Mouse (Mus musculus) hindbrain, embryonic 11.5 days (tissue): ENCODE data around the gene Elk3. TPM values are rescaled to one million over a fixed set of nuclear protein-coding genes. Genes with fewer than 3 reads are reported as not detected.

Experiments used
- ATAC-seq: fragments of 200-750 bp; cut with Nextera tagmentation; 2 replicates; pipeline ENCODE4 v1.8.0; 2017; ENCODE audit warnings: mild to moderate bottlenecking, moderate TSS enrichment, moderate library complexity; ENCODE audit not compliant: low FRiP score
- DNase-seq: peaks from one replicate; pipeline ENCODE4 v3.0.0-alpha.2; 2015; ENCODE audit warnings: low spot score
- H3K27ac ChIP-seq: fragments of 300-500 bp; sonication (generic); 2 replicates; pipeline ENCODE4 v1.5.1; 2014; ENCODE audit warnings: mild to moderate bottlenecking, low read depth, low read length
- H3K27me3 ChIP-seq: fragments of 300-500 bp; sonication (generic); 2 replicates; pipeline ENCODE4 v1.6.1; 2014; ENCODE audit warnings: mild to moderate bottlenecking, low read length, moderate library complexity, mixed read lengths; ENCODE audit not compliant: control insufficient read depth, insufficient read depth
- H3K36me3 ChIP-seq: fragments of 300-500 bp; sonication (generic); 2 replicates; pipeline ENCODE4 v1.6.1; 2014; ENCODE audit warnings: mild to moderate bottlenecking, low read length, moderate library complexity, mixed read lengths; ENCODE audit not compliant: control insufficient read depth, insufficient read depth
- H3K4me1 ChIP-seq: fragments of 300-500 bp; sonication (generic); replicated peaks from 2 replicates; pipeline ENCODE4 v1.6.1; 2014; ENCODE audit warnings: low read length, mixed read lengths; ENCODE audit not compliant: control insufficient read depth, insufficient read depth
- H3K4me2 ChIP-seq: fragments of 300-500 bp; sonication (generic); replicated peaks from 2 replicates; pipeline ENCODE4 v1.6.1; 2014; ENCODE audit warnings: mild to moderate bottlenecking, low read depth, low read length
- H3K4me3 ChIP-seq: fragments of 300-500 bp; sonication (generic); 2 replicates; pipeline ENCODE4 v1.5.1; 2014; ENCODE audit warnings: low read depth, low read length
- H3K9ac ChIP-seq: fragments of 300-500 bp; sonication (generic); 2 replicates; pipeline ENCODE4 v1.6.1; 2014; ENCODE audit warnings: low read depth, low read length
- H3K9me3 ChIP-seq: fragments of 300-500 bp; sonication (generic); 2 replicates; pipeline ENCODE4 v1.6.1; 2016; ENCODE audit warnings: low read length; ENCODE audit not compliant: control insufficient read depth
- WGBS: fragments of 180-500 bp; shearing (Covaris S2); extraction: QIAGEN DNeasy Blood & Tissue Kit; methylation state at CpG from one replicate; pipeline ENCODE4 v1.1.7; 2014; 5-methylcytosine and 5-hydroxymethylcytosine counted together
- polyA plus RNA-seq: library from polyadenylated mRNA; unstranded; fragments of >200 nt; fragmentation: Nextera tagmentation; extraction: Ambion mirVana; gene quantifications from 2 replicates; pipeline ENCODE4 v1.2.1, GENCODE M21; 2014

Elk3 gene
- polyA plus RNA-seq, 1 experiment from 2014 or later = 22.8 TPM

DNA sequence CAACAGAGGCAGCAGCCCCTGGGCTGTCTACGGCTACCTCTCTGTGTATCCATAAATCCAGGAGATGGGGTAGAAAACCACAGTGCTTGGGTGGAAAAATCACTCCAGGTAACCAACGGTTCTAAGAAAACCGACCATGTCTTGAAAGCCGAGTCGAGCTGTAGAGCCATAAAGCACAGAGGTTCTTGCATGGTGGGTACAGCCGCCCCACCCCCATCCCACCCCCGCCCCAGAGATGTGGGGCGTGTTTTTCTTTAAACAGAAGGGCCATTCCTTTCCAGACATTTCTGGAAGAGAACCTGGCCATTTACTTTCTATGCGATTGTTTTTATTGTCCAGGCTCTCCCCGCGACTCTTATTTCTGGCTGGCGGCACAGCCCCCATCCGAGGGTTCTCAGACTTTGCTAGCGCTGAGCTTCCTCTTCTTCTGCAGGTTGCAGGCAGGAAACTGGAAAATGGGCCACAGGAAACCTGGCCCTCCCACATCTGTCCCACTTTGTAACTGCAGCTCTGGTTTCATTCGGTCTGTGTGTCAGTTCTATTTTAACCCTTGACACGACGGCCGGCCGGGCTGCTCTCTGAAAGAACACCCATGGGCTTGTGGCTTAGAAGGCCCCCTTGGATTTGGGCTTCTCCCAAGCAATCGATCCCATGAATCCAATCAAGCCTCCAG, 16.3 kb downstream of the Elk3 start:
- Histone ChIP-seq H3K27ac (no peak overlapping the region), H3K9ac (no peak overlapping the region), H3K4me3 (no peak overlapping the region), H3K9me3 (no peaks in the 10 kb centered on the region), H3K27me3 (no peaks in the 10 kb centered on the region), H3K4me2 (no peak overlapping the region), H3K4me1 (no peaks in the 10 kb centered on the region), H3K36me3 (no peaks in the 10 kb centered on the region)
- WGBS = 73% methylated on average over 20 of the region's 20 CpGs
- ATAC-seq = no peak
- DNase-seq = no peak

DNA sequence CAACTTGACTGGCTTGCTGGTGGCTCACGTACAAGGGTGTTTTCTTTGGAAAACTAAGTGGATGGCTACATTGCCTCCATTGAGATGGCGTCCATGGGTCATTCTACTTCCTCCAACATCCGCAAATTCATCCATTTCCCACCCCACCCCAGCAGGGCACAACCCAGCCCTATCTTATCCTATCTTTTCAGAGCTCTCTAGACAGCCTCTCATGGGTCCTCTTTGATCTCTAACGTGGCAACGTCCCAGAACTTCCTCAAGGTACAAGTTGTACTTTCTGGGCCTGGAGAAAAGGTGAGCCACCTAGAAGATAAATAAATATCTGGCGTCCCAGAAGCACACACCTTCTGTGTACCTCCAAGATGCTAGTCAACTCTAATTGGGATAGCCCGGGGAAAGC, 17.3 kb downstream of the Elk3 start:
- ATAC-seq = no peak
- Histone ChIP-seq H3K4me3 (no peak overlapping the region), H3K4me1 (no peaks in the 10 kb centered on the region), H3K9ac (no peak overlapping the region), H3K4me2 (no peak overlapping the region), H3K27me3 (no peaks in the 10 kb centered on the region), H3K9me3 (no peaks in the 10 kb centered on the region), H3K36me3 (no peaks in the 10 kb centered on the region), H3K27ac (no peak overlapping the region)
- WGBS = 80% methylated on average over 7 of the region's 7 CpGs
- DNase-seq = no peak

DNA sequence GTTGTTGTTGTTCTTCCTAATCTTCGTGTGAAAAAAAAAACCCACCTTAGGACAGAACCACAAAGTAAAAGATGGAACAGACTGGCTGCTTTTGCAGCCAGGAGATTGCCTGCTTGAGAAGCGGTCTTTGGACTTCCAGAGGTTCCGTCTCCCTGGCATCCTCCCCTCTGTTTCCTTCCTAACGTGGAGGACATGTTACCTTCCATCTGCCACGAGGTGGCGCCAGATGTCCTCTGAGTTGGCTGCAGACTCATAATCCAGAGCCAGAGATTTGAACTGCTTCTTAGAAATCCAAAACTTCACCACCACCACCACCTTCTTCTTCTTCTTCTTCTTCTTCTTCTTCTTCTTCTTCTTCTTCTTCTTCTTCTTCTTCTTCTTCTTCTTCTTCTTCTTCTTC, 19.1 kb downstream of the Elk3 start:
- Histone ChIP-seq H3K9ac (no peak overlapping the region), H3K4me2 (no peak overlapping the region), H3K4me1 (no peaks in the 10 kb centered on the region), H3K36me3 (no peaks in the 10 kb centered on the region), H3K27ac (no peak overlapping the region), H3K9me3 (no peaks in the 10 kb centered on the region), H3K27me3 (no peaks in the 10 kb centered on the region), H3K4me3 (no peak overlapping the region)
- peak; percentile 90 for DNase-seq
- WGBS = 4% methylated on average over 6 of the region's 6 CpGs
- no peak for ATAC-seq

DNA sequence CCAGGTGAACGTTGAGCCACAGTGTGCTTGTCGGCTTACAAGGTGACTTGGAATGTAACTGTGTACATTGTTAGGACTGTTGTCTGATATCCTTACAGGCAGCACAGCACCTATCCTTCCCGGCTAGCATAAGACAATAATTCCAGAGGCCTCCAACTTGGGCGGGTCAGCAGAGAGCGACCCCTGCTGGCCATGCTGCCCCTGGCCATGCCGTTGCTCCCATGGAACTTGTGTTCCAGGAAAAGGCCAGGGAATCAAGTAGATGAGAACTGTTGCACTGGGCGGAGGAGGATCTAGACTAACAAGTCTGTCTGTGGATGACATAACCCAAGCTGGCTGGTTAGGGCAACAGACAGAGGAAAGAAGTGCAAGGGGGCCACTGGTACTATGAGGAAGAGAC, 19.6 kb downstream of the Elk3 start:
- H3K4me3 ChIP-seq = no peak overlapping the region
- 32% methylated on average over 7 of the region's 7 CpGs for WGBS
- H3K4me1 ChIP-seq = no peaks in the 10 kb centered on the region
- peak; percentile 73 for DNase-seq
- no peaks in the 10 kb centered on the region for H3K36me3 ChIP-seq
- H3K4me2 ChIP-seq = no peak overlapping the region
- H3K27ac ChIP-seq = no peak overlapping the region
- H3K27me3 ChIP-seq = no peaks in the 10 kb centered on the region
- 0 out of 2 replicates have a peak, but pooled peaks have one; percentile 25 for ATAC-seq
- H3K9me3 ChIP-seq = no peaks in the 10 kb centered on the region
- H3K9ac ChIP-seq = no peak overlapping the region

DNA sequence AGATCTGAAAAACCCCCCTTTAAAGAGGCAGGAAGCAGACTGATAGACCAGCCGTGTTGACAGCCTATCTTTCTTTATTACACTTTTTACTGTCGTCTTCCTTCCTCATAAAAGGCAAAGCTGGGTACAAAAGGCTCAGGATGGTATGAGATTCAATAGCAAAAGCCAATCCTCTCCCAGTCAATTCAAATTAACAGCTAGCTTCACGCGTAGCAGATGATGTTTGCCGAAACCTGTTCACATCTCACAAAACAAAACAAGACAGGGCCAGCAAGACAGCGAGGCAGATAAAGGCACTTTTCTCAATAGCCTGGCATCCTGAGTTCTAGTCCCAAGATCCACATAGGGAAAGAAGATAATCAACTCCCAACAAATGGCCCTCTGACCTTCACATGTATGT, 21.5 kb downstream of the Elk3 start:
- H3K9me3 ChIP-seq = no peaks in the 10 kb centered on the region
- no peak overlapping the region for H3K4me2 ChIP-seq
- 83% methylated on average over 6 of the region's 6 CpGs for WGBS
- no peaks in the 10 kb centered on the region for H3K36me3 ChIP-seq
- no peaks in the 10 kb centered on the region for H3K27me3 ChIP-seq
- no peak overlapping the region for H3K4me3 ChIP-seq
- no peak for DNase-seq
- no peak overlapping the region for H3K27ac ChIP-seq
- no peak overlapping the region for H3K9ac ChIP-seq
- no peak for ATAC-seq
- no peaks in the 10 kb centered on the region for H3K4me1 ChIP-seq

DNA sequence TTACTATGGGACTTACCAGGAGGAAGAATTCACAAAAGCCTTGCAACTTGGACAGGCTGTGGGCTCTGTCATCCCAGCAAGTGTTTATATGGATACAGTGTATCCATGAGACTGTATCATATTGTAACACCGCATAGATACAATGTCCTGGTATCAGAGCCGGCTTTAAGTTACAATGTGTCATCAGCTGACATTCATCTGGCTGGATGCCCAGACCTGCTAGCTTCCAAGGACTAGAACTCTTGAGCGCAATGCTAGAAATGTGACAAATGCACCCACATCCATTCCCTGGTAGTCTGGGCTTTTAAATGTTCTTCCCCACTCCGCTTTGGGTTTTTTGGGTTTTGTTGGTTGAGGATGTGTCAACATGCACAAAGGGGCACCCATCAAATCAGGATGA, 22.6 kb downstream of the Elk3 start:
- ATAC-seq = no peak
- H3K36me3 ChIP-seq = no peaks in the 10 kb centered on the region
- H3K27ac ChIP-seq = no peak overlapping the region
- H3K27me3 ChIP-seq = no peaks in the 10 kb centered on the region
- 92% methylated on average over 4 of the region's 4 CpGs for WGBS
- DNase-seq = no peak
- H3K4me1 ChIP-seq = no peaks in the 10 kb centered on the region
- no peak overlapping the region for H3K4me2 ChIP-seq
- H3K4me3 ChIP-seq = no peak overlapping the region
- H3K9me3 ChIP-seq = no peaks in the 10 kb centered on the region
- no peak overlapping the region for H3K9ac ChIP-seq

DNA sequence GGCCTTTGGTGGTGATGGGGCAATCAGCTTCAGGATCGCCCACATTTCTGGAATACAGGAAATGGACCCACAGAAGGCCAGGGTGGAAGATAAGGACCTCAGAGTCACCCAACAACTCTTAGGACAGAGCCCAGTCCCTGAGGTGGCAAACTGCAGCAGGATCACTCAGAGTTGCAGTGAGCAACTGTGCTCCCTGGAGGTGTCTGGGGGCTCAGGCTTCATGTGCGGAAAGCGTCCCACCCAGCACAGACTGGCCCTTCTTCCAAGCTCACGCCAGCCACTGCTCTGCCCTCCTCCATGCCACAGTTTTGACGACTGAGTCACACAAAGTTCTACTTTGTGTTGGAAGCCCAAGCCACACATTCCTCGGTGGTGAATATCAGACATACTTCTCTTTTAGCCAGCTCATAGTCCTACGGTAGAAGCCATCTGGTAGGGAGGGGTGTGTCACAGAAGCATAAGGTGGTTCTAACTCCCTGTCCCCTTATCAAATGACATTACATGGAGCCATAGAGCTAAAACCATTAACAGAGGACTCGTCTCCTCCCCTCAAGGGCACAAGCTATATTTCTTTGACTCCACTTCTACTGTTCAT, 23.3 kb downstream of the Elk3 start:
- WGBS = 89% methylated on average over 8 of the region's 8 CpGs
- no peak for DNase-seq
- Histone ChIP-seq H3K4me2 (no peak overlapping the region), H3K36me3 (no peaks in the 10 kb centered on the region), H3K9ac (no peak overlapping the region), H3K9me3 (no peaks in the 10 kb centered on the region), H3K27ac (no peak overlapping the region), H3K27me3 (no peaks in the 10 kb centered on the region), H3K4me3 (no peak overlapping the region), H3K4me1 (no peaks in the 10 kb centered on the region)
- no peak for ATAC-seq

DNA sequence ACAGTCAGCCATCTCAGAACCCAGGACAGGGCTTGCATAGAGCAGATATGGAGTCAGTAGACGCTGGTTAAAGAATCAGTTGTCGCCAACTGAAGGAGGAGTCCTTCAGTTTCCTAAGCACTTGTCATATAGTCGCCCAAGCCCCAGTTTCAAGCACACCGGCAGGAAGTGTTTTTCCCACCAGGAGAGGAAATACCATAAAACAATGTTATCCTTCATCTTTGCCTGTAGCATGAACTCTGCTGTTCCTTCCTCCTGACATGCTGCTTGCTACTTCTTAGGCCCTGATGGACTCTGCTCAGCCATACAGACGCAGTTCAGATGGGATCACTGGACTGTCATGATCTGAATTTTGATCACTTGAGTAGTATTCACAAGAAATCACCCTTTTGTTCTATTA, 25.4 kb downstream of the Elk3 start:
- Histone ChIP-seq H3K9ac (no peak overlapping the region), H3K27me3 (no peaks in the 10 kb centered on the region), H3K27ac (no peak overlapping the region), H3K4me3 (no peak overlapping the region), H3K36me3 (no peaks in the 10 kb centered on the region), H3K4me2 (no peak overlapping the region), H3K4me1 (no peaks in the 10 kb centered on the region; the same call in 1 of the 2 replicates), H3K9me3 (no peaks in the 10 kb centered on the region)
- 87% methylated on average over 5 of the region's 5 CpGs for WGBS
- ATAC-seq (no peak), DNase-seq (no peak)

DNA sequence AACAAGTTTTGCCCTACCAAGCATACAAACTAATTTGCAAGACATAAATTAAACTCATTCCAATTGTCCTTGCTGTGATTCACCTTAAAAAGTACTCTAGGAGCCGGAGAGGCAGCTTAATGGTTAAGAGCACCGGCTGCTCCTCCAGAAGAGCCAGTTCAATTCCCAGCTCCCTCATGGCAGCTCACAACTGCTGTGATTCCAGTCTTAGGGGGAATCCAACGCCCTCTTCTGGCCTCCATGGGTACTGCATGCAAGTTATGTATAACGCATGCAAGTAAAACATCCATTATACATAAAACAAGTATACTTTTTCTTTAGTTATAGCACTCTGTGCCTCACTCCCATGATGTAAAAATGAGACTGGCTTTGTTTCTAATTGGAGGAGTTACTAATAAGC, 27.7 kb downstream of the Elk3 start:
- 76% methylated on average over 4 of the region's 4 CpGs for WGBS
- H3K9me3 ChIP-seq = no peaks in the 10 kb centered on the region
- H3K9ac ChIP-seq = no peak overlapping the region
- no peak overlapping the region for H3K4me2 ChIP-seq
- H3K4me3 ChIP-seq = no peak overlapping the region
- DNase-seq = no peak
- no peaks in the 10 kb centered on the region for H3K36me3 ChIP-seq
- no peak overlapping the region for H3K27ac ChIP-seq
- H3K4me1 ChIP-seq = no peaks in the 10 kb centered on the region; the same call in 1 of the 2 replicates
- H3K27me3 ChIP-seq = no peaks in the 10 kb centered on the region
- no peak for ATAC-seq
